Mouse (Mus musculus) right cerebral cortex, postnatal 14 days (tissue): Measurements from ENCODE around the gene Phlpp1.
A peak's percentile ranks its signal among the peaks of the same experiment; 100 is the strongest.

ENCODE experiments used
- DNase-seq: peaks from one replicate; pipeline ENCODE4 v3.0.0; 2022

Gene Phlpp1

DNA sequence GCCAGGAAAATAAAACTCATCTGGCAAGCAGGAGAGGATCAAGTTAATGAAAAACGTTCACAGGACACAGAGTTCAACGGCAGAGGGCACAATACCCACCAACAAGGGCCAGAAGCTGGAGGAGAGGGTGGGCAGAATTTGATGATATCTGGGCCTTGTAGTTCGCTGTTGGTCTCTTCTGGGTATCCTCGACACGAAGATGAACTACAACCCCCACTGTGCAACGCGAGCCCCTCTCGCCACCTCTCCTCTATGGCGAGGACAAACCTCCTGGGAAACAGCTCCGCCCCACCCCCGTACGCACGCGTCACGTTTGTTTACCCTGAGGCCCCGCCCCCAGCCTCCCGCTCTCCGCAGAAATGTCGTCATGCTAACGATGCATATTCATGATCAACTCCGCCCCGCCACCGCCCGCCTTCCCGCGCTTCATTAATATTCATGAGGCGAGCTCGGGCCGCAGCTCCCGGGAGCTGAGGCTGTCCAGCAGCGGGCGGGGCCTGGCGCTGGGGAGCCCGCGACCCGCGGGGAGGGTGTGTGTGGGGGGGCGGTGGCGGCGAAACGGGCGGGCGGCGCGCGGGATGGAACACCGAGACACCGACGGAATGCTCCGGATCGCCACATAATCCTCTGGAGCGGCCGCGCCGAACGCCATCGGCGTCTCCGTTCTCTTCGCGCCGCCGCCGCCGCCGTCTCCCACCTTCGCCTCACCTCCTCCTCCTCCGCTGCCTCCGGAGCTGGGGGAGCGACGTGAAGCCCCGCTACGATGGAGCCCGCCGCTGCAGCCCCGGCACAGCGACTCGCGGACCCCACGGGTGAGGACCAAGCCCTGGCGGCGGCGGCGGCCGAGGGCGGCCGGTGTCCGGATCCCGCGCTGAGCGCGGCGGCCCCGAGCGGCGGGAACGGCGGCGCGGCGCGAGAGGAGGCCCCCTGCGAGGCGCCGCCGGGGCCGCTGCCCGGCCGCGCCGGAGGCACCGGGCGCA, at the start of gene Phlpp1:
Gene Phlpp1, plus strand, starts transcription at position 512 of the 980 bp plus-strand sequence.
- peak; percentile 100 for DNase-seq

GRCm38 (mm10) chr1:106126601-106127000, 45.0 kb upstream of the Phlpp1 start:
- no peak for DNase-seq

DNA sequence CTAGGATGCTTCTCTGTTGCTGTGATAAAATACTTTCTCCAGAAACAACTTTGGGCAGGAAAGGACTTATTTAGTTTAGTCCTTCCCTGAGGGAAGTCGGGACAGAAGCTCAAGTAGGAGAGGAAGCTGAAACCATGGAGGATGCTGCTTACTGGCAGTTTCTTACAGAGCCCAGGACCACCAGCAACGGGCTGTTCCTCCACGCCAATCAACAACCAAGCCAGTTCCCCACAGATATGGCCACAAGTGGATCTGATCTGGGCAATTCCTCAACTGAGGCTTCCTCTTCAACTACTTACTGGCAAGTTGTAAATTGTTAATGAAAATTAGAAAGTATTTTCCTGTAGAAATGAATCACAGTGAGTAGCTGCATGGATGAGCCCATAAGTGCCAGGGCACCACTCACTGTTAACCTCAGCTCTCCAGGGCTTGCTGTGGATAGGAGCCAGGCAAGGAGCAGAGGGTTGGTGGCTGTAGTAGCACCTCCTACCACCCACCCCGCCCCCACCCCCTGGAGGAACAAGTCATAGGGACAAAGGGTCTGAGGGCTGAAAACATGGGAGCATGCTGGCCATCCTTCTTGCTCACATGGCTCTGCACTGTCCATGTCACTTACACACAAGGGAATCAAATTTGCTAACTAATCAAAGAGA, 39.7 kb upstream of the Phlpp1 start:
- DNase-seq, result no peak

GRCm38 (mm10) chr1:106132350-106132700, 39.2 kb upstream of the Phlpp1 start:
- DNase-seq, result no peak

- DNase-seq, result no peak
These were observed 32.9 kb upstream of the Phlpp1 start for GRCm38 (mm10) chr1:106138691-106139090.

DNA sequence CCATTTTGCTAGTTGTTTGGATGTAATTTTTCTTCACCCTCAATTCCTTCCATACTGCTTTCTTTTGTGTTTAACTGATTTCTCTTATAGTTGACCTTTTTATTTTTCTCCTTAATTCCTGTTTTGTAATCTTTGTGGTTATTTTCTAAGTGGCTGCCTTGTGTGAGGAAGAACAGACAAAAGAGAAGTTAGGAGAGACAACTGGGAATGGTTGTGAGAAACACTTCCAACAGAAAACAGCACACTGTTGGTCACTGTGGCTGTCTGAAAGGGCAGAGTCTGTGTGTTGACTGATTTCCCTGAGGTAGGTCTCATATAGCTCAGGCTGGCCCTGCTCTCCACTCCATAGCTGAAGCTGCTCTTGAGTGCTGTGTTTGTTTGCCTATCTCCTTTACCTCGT, 32.4 kb upstream of the Phlpp1 start:
- no peak for DNase-seq

DNA sequence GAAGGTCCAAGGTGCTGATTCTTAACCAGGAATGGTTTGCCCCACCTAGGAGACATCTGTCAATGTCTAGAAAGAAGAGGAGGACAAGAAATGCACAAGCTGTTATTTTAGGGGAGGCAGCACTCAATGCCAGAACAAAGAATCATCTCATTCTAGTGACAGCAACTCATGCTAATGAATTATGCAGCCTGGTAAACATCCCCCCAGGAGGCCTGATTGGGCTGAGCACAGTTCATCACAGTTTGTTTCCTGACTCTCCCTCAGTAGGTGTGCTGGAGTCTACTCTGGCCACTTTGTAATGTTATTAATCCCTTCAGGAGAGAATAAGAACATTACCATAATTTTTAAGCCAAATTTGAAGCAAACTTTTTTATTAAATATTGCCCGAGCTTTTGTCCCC, 29.5 kb upstream of the Phlpp1 start:
- DNase-seq, result no peak

DNA sequence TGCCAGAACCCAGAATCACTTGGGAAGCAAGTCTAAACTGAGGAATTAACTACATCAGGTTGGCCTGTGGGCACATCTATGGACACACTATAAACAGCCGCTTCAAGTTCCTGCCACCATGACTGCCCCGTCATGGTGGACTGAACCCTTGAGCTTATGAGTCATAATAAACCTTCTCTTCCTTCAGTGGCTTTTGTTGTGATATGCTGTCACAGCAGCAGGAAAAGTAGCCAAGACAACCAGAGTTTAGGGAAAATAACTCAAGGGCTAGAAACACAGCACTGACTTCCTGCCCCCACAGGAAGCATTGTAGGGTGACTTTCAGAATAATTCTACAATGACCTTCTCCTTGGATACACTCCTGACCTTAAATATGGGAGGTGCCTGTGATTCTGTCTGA, 27.0 kb upstream of the Phlpp1 start:
- DNase-seq, result no peak

DNA sequence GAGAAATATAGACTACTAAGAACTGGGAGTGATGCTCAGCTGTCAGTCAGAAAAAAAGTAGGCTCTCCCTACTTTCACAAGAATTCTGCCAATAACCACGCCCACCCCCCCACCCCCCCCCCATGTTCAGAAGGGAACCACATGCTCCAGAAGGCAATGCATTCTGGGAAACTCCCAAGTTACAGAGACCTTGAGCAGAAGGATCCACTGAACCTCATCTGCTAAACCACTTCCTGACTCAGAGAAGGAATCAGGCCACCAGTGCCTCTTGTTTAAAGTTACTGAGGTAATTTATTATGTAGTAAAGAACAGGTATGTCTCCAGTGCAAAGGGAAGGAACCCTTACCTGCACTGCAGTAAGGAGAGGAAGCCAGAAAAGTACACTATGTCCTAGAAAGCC, 26.5 kb upstream of the Phlpp1 start:
- no peak for DNase-seq

GRCm38 (mm10) chr1:106145565-106146190, 25.9 kb upstream of the Phlpp1 start:
- no peak for DNase-seq

GRCm38 (mm10) chr1:106148386-106149380, 22.9 kb upstream of the Phlpp1 start:
- DNase-seq, result no peak

GRCm38 (mm10) chr1:106151846-106152245, 19.7 kb upstream of the Phlpp1 start:
- no peak for DNase-seq

GRCm38 (mm10) chr1:106152742-106153141, 18.8 kb upstream of the Phlpp1 start:
- no peak for DNase-seq

DNA sequence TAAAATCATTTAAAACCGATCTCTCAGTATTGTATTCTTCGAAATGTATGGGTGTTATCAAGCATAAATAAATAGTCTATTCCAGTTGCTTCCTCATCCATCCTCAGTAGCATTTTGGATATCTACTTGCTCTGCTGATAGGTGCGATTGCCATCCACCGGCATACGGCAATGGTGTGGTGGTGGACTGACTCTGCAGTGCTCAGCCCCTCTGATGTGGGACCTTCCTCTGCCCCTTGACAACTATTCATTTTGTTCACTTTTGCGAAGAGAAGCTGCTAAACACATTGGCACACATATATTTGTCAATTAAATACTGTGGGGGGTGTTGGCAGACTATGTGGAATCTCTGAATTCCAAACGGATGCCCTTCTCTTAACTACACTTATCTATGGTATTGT, 17.0 kb upstream of the Phlpp1 start:
- no peak for DNase-seq

DNA sequence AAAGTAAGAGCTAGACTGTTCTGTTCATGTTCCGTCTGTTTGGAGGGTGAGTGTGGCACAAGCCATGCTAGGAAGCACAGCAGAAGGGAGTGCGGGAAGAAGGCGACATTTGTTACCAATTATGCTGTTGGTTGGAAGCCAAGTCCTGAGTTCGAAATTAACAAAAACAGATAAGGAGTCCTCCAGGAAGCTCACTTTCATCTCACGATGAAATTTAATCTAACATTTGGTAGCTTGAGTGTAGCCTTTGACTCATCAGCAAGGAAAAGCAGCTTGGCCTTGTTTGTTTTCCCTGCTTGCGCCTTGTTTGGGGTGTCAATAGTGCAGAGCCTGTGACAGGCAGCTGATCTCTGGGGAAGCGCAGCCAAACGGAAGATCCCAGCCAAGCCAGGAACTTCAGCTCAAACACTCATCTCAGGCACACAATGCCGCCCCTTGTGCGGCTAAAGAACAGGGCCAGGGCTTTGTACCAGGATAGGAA, 16.4 kb upstream of the Phlpp1 start:
- DNase-seq, result no peak

GRCm38 (mm10) chr1:106155702-106156101, 15.8 kb upstream of the Phlpp1 start:
- no peak for DNase-seq

DNA sequence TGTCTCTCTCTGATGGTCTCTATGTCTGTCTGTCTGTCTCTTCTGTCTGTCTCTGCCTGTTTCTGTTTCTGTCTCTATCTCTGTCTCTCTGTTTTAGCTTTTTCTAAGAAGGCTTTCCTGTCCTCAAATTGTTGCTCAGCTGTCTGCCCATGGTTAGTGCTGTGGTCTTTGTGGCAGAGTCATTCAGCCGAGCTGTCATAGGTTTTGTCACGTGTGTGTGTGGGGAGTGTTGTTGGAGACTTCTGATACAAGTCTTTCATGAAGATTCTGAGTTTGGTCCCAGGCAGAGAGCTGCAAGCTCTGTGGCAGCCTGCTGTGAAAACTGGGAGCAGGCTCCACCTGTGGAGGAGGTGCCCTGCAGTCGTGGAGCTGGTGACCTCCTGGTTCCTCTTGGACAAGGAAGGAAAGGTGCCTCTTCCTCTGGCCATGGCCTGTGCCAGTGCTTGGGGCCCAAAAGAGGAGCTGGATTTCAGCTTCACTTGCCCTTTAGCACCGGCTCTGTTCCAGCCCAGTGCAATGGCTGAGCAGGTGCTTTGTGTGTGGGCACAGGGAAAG, 13.5 kb upstream of the Phlpp1 start:
- no peak for DNase-seq

DNA sequence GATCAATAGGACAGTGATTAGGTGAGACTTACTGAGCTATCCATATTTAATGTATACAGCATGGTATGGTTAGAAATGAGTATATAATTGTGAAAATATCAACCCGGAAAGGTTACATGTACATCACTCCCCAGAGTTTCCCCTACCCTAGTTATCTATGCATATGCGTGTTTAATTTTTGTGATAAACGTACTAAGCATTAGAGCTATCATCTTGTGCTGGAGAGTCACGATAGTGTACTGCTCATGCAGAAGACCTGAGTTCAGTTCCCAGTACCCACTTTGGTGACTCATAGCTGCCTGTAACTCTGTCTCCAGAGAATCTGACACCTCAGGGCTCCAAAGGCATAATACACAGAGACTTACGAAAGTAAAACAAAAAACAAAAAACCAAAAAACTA, 11.9 kb upstream of the Phlpp1 start:
- no peak for DNase-seq

DNA sequence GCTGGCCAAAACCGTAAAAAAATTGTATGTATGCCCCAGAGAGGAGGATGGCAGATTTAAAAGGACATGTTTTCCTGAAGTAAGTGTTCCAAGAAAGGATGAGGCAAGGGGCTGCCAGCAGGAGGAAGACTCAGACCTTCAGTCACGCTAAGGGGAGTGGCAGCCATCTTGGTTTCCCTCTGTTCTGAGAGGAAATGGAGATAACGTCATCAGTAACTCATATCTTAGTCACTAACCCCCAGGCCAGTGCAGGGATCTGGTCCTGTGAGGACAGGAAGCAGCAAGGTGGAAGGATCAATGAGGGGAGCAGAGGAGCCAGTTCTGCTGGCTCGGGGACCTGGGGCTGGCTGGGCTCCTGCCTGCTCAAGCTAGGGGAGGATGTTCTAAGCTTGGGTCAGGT, 10.6 kb upstream of the Phlpp1 start:
- no peak for DNase-seq

GRCm38 (mm10) chr1:106162581-106162980, 9.0 kb upstream of the Phlpp1 start:
- no peak for DNase-seq

DNA sequence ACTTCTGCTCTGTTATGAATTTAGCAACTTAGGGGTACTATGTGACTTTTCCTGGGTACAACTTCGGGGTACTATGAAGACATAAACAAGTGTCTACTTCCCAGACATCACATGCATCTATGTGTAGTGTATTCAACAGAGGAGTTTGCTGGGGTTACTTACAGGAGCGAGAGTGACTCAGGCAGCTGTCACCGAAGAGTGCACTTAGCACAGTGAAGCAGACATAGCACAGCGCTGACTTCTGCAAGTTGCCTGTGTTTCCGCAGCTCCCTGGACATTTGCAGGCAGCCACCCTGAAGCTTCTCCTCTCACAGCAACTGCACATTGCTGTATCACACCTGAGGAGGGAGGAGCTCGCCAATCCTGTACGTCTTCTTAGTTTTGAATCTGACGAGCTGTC, 8.2 kb upstream of the Phlpp1 start:
- DNase-seq, result no peak

DNA sequence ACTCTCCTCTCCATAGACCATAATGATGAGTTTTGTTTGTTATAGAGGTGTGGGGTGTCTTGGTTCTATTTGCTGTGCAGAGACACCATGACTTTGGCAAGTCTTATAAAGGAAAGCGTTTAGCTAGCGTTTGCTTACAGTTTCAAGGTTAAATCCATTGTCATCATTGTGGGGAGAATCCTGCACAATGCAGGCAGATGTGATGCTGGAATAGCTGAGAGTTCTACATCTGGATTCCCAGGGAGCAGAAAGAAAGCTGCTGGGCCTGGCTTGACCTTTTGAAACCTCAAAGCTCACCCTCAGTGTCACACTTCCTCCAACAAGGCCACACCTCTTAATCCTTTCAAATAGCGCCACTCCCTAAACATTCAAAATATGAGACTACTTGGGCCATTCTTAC, 7.4 kb upstream of the Phlpp1 start:
- DNase-seq, result no peak
